Mouse (Mus musculus): ENCODE results near the gene Sox10. TPM values are rescaled to one million over a fixed set of nuclear protein-coding genes. Genes with fewer than 3 reads are reported as not detected.

Sox10 gene
- polyA plus RNA-seq, 1 experiment = 0.48 TPM

GRCm38 (mm10) chr15:79122546-79122945, 42.5 kb downstream of the Sox10 start:
- Histone ChIP-seq H3K27ac (replicated peaks; ENCODE audit: low read depth, low read length) (peak overlapping the region; percentile 55), H3K4me3 (ENCODE audit: insufficient read depth, low read depth, low read length) (no peak overlapping the region), H3K4me1 (ENCODE audit: control insufficient read depth, insufficient read depth, insufficient read length, low read length) (peaks cover 14% of the 10 kb centered on the region)

GRCm38 (mm10) chr15:79122119-79122518, 42.9 kb downstream of the Sox10 start:
- Histone ChIP-seq H3K4me3 (ENCODE audit: insufficient read depth, low read depth, low read length) (no peak overlapping the region), H3K4me1 (ENCODE audit: control insufficient read depth, insufficient read depth, insufficient read length, low read length) (peaks cover 14% of the 10 kb centered on the region), H3K27ac (replicated peaks; ENCODE audit: low read depth, low read length) (peak overlapping the region; percentile 55)

- H3K27ac ChIP-seq (replicated peaks; ENCODE audit: low read depth, low read length) = no peak overlapping the region
- no peak overlapping the region for H3K4me3 ChIP-seq (ENCODE audit: insufficient read depth, low read depth, low read length)
- peaks cover 14% of the 10 kb centered on the region for H3K4me1 ChIP-seq (ENCODE audit: control insufficient read depth, insufficient read depth, insufficient read length, low read length)
These were observed 45.5 kb downstream of the Sox10 start for GRCm38 (mm10) chr15:79119491-79119890.

GRCm38 (mm10) chr15:79115276-79115675, 49.8 kb downstream of the Sox10 start:
- Histone ChIP-seq H3K4me1 (ENCODE audit: control insufficient read depth, insufficient read depth, insufficient read length, low read length) (peaks cover 5% of the 10 kb centered on the region; the same call in 1 of the 2 replicates), H3K4me3 (ENCODE audit: insufficient read depth, low read depth, low read length) (no peak overlapping the region), H3K27ac (replicated peaks; ENCODE audit: low read depth, low read length) (no peak overlapping the region)

- Histone ChIP-seq H3K4me1 (ENCODE audit: control insufficient read depth, insufficient read depth, insufficient read length, low read length) (peaks cover 8% of the 10 kb centered on the region; the same call in 1 of the 2 replicates), H3K4me3 (ENCODE audit: insufficient read depth, low read depth, low read length) (no peak overlapping the region), H3K27ac (replicated peaks; ENCODE audit: low read depth, low read length) (peak overlapping the region; percentile 27; the same call in 1 of the 2 replicates)
These were observed 53.3 kb downstream of the Sox10 start for GRCm38 (mm10) chr15:79111774-79112173.

GRCm38 (mm10) chr15:79110528-79110927, 54.5 kb downstream of the Sox10 start:
- H3K4me3 ChIP-seq (ENCODE audit: insufficient read depth, low read depth, low read length) = peak overlapping the region; percentile 76
- peaks cover 8% of the 10 kb centered on the region; the same call in 1 of the 2 replicates for H3K4me1 ChIP-seq (ENCODE audit: control insufficient read depth, insufficient read depth, insufficient read length, low read length)
- peak overlapping the region; percentile 92; the same call in 1 of the 2 replicates for H3K27ac ChIP-seq (replicated peaks; ENCODE audit: low read depth, low read length)

GRCm38 (mm10) chr15:79110031-79110430, 55.0 kb downstream of the Sox10 start:
- Histone ChIP-seq H3K4me1 (ENCODE audit: control insufficient read depth, insufficient read depth, insufficient read length, low read length) (peaks cover 8% of the 10 kb centered on the region; the same call in 1 of the 2 replicates), H3K4me3 (ENCODE audit: insufficient read depth, low read depth, low read length) (peak overlapping the region; percentile 76), H3K27ac (replicated peaks; ENCODE audit: low read depth, low read length) (peak overlapping the region; percentile 92)

GRCm38 (mm10) chr15:79109321-79109934, 55.6 kb downstream of the Sox10 start:
- Histone ChIP-seq H3K4me1 (ENCODE audit: control insufficient read depth, insufficient read depth, insufficient read length, low read length) (peaks cover 8% of the 10 kb centered on the region; the same call in 1 of the 2 replicates), H3K4me3 (ENCODE audit: insufficient read depth, low read depth, low read length) (peak overlapping the region; percentile 76), H3K27ac (replicated peaks; ENCODE audit: low read depth, low read length) (peak overlapping the region; percentile 92)

GRCm38 (mm10) chr15:79108421-79109320, 56.4 kb downstream of the Sox10 start, which contains the start of gene Micall1:
TSS of gene Micall1 (plus strand) at chr15:79108898.
- H3K4me3 ChIP-seq (ENCODE audit: insufficient read depth, low read depth, low read length) = peak within 1 kb of the TSS; percentile 76
- H3K4me1 ChIP-seq (ENCODE audit: control insufficient read depth, insufficient read depth, insufficient read length, low read length) = peaks cover 8% of the 10 kb centered on the region; the same call in 1 of the 2 replicates
- H3K27ac ChIP-seq (replicated peaks; ENCODE audit: low read depth, low read length) = peak within 1 kb of the TSS; percentile 92

- Histone ChIP-seq H3K4me1 (ENCODE audit: control insufficient read depth, insufficient read depth, insufficient read length, low read length) (peaks cover 8% of the 10 kb centered on the region; the same call in 1 of the 2 replicates), H3K4me3 (ENCODE audit: insufficient read depth, low read depth, low read length) (peak overlapping the region; percentile 76), H3K27ac (replicated peaks; ENCODE audit: low read depth, low read length) (peak overlapping the region; percentile 32)
These were observed 57.1 kb downstream of the Sox10 start for GRCm38 (mm10) chr15:79107966-79108365.

GRCm38 (mm10) chr15:79105804-79106203, 59.2 kb downstream of the Sox10 start:
- peaks cover 4% of the 10 kb centered on the region; the same call in 1 of the 2 replicates for H3K4me1 ChIP-seq (ENCODE audit: control insufficient read depth, insufficient read depth, insufficient read length, low read length)
- H3K4me3 ChIP-seq (ENCODE audit: insufficient read depth, low read depth, low read length) = no peak overlapping the region
- H3K27ac ChIP-seq (replicated peaks; ENCODE audit: low read depth, low read length) = no peak overlapping the region

Other genes starting within 250 kb of the Sox10 start
- gene Lgals1, start 238.5 kb downstream of the Sox10 start, polyA plus RNA-seq (2012; ENCODE audit: insufficient read depth, insufficient read length, missing spikeins) = 2,169 and 2,213 TPM in 2 replicates
- 22.6 and 34.2 TPM in 2 replicates for gene Nol12, start 230.3 kb downstream of the Sox10 start, polyA plus RNA-seq (2012; ENCODE audit: insufficient read depth, insufficient read length, missing spikeins)
- 19.0 and 24.7 TPM in 2 replicates for gene Triobp, start 217.5 kb downstream of the Sox10 start, polyA plus RNA-seq (2012; ENCODE audit: insufficient read depth, insufficient read length, missing spikeins)
- gene H1f0, start 136.8 kb downstream of the Sox10 start, polyA plus RNA-seq (2012; ENCODE audit: insufficient read depth, insufficient read length, missing spikeins) = 128 and 153 TPM in 2 replicates
- gene Galr3, start 123.4 kb downstream of the Sox10 start, polyA plus RNA-seq (2012; ENCODE audit: insufficient read depth, insufficient read length, missing spikeins) = not detected in 2 replicates
- 5.7 and 8.7 TPM in 2 replicates for gene Ankrd54, start 102.3 kb downstream of the Sox10 start, polyA plus RNA-seq (2012; ENCODE audit: insufficient read depth, insufficient read length, missing spikeins)
- gene Eif3l, start 90.1 kb downstream of the Sox10 start, polyA plus RNA-seq (2012; ENCODE audit: insufficient read depth, insufficient read length, missing spikeins) = 177 and 198 TPM in 2 replicates
- 20.2 and 21.8 TPM in 2 replicates for gene Micall1, start 56.3 kb downstream of the Sox10 start, polyA plus RNA-seq (2012; ENCODE audit: insufficient read depth, insufficient read length, missing spikeins)
- gene Polr2f, start 24.2 kb downstream of the Sox10 start, polyA plus RNA-seq (2012; ENCODE audit: insufficient read depth, insufficient read length, missing spikeins) = 173 and 185 TPM in 2 replicates
- 2.1 TPM in 1 of 2 replicates, not detected in the other for gene 1700088E04Rik, start 24.0 kb downstream of the Sox10 start, polyA plus RNA-seq (2012; ENCODE audit: insufficient read depth, insufficient read length, missing spikeins)
- gene Pick1, start 63.9 kb upstream of the Sox10 start, polyA plus RNA-seq (2012; ENCODE audit: insufficient read depth, insufficient read length, missing spikeins) = 12.2 and 13.0 TPM in 2 replicates
- 1.2 TPM in 1 of 2 replicates, not detected in the other for gene Gm49486, start 64.2 kb upstream of the Sox10 start, polyA plus RNA-seq (2012; ENCODE audit: insufficient read depth, insufficient read length, missing spikeins)
- gene Slc16a8, start 89.5 kb upstream of the Sox10 start, polyA plus RNA-seq (2012; ENCODE audit: insufficient read depth, insufficient read length, missing spikeins) = not detected in 2 replicates
- 0.54 and 1.1 TPM in 2 replicates for gene Baiap2l2, start 120.3 kb upstream of the Sox10 start, polyA plus RNA-seq (2012; ENCODE audit: insufficient read depth, insufficient read length, missing spikeins)
- gene Pla2g6, start 163.2 kb upstream of the Sox10 start, polyA plus RNA-seq (2012; ENCODE audit: insufficient read depth, insufficient read length, missing spikeins) = 11.6 and 13.4 TPM in 2 replicates
- gene Maff, start 181.4 kb upstream of the Sox10 start, polyA plus RNA-seq (2012; ENCODE audit: insufficient read depth, insufficient read length, missing spikeins) = 9.8 and 11.4 TPM in 2 replicates
- gene Tmem184b, start 238.3 kb upstream of the Sox10 start, polyA plus RNA-seq (2012; ENCODE audit: insufficient read depth, insufficient read length, missing spikeins) = 60.3 and 71.0 TPM in 2 replicates

Data from brown adipose tissue, adult 24 weeks (tissue).